In genomic region chr14:23643162-23643561, GRCm38 (mm10) we compare ENCODE assay signal across 26 mouse cellular contexts.
DNase-seq lines count a peak whose midpoint lies in the region; ATAC-seq lines count a peak whose summit lies in the region.
"Had no signal": no experiment of that assay in that cellular context is flagged by ENCODE, and none has a peak within 500 bp of the region (broad histone marks: within the 10 kb centered on the region; RNA-seq: fewer than 3 reads in every experiment).

No protein-coding gene starts in this region.

- 14% methylated on average over 3 of the region's 3 CpGs for WGBS in kidney, embryonic 15.5 days

- H3K4me3 ChIP-seq in kidney, embryonic 15.5 days (replicated peaks) = no peak overlapping the region
- H3K4me3 ChIP-seq: embryonic facial prominence, embryonic 15.5 days; forebrain, embryonic 15.5 days; heart, embryonic 13.5 days; limb, embryonic 13.5 days; liver, embryonic 13.5 days; midbrain, embryonic 13.5 days had no signal

- no peaks in the 10 kb centered on the region for H3K36me3 ChIP-seq in kidney, embryonic 15.5 days
- H3K36me3 ChIP-seq: embryonic facial prominence, embryonic 15.5 days; forebrain, embryonic 15.5 days; heart, embryonic 13.5 days; limb, embryonic 13.5 days; liver, embryonic 13.5 days; midbrain, embryonic 13.5 days had no signal

- peak; percentile 86 for ATAC-seq in kidney, embryonic 15.5 days (replicated peaks; ENCODE audit: low FRiP score)
- ATAC-seq: CD4-positive, CD25-positive, alpha-beta regulatory T cell, adult 4 months; forebrain, embryonic 15.5 days; inflammation-experienced regulatory T-cells, adult 6 months; midbrain, embryonic 13.5 days had no signal

- 0 out of 2 replicates have a peak, but pooled peaks cover 5% of the 10 kb centered on the region for H3K27me3 ChIP-seq in kidney, embryonic 15.5 days
- H3K27me3 ChIP-seq: embryonic facial prominence, embryonic 15.5 days; forebrain, embryonic 15.5 days; limb, embryonic 13.5 days; liver, embryonic 13.5 days; midbrain, embryonic 13.5 days had no signal

- no peak overlapping the region for H3K4me2 ChIP-seq in kidney, embryonic 15.5 days
- H3K4me2 ChIP-seq: embryonic facial prominence, embryonic 15.5 days; forebrain, embryonic 15.5 days; heart, embryonic 13.5 days; limb, embryonic 13.5 days; liver, embryonic 13.5 days; midbrain, embryonic 13.5 days had no signal

- no peak overlapping the region for H3K9ac ChIP-seq in kidney, embryonic 15.5 days
- H3K9ac ChIP-seq: embryonic facial prominence, embryonic 15.5 days; forebrain, embryonic 15.5 days; heart, embryonic 13.5 days; limb, embryonic 13.5 days; liver, embryonic 13.5 days; midbrain, embryonic 13.5 days had no signal

- H3K9me3 ChIP-seq in kidney, embryonic 15.5 days (replicated peaks) = no peaks in the 10 kb centered on the region
- H3K9me3 ChIP-seq: embryonic facial prominence, embryonic 15.5 days; forebrain, embryonic 15.5 days; heart, embryonic 13.5 days; limb, embryonic 13.5 days; liver, embryonic 13.5 days; midbrain, embryonic 13.5 days had no signal

- H3K4me1 ChIP-seq in kidney, embryonic 15.5 days = peaks cover 15% of the 10 kb centered on the region; the same call in 1 of the 2 replicates
- H3K4me1 ChIP-seq: embryonic facial prominence, embryonic 15.5 days; forebrain, embryonic 15.5 days; heart, embryonic 13.5 days; liver, embryonic 13.5 days had no signal

- peak; percentile 20 for DNase-seq in adrenal gland, adult 8-10 months
- no peak for DNase-seq in adrenal gland, postnatal 25 days
- DNase-seq in kidney, adult 18-20 months = no peak
- DNase-seq in adrenal gland, postnatal 36 days = peak; percentile 15 to 21
- DNase-seq in hindlimb bud, embryonic 11.5 days (ENCODE audit: extremely low spot score, low read depth, low spot score) = peak; percentile 20
- no peak for DNase-seq in liver
- DNase-seq: cerebellum, adult 11-12 months; cerebellum, postnatal 10 days; gastrocnemius, postnatal 14 days; heart, adult 18-20 months; heart, postnatal 14 days; kidney, adult 8-10 months; liver, embryonic 13.5 days; lung, adult 2 months; lung, postnatal 14 days; retina, postnatal 1 day; right cerebral cortex, postnatal 25 days; spleen, adult 18-20 months had no signal

- H3K27ac ChIP-seq in kidney, embryonic 15.5 days = no peak overlapping the region
- H3K27ac ChIP-seq: embryonic facial prominence, embryonic 15.5 days; forebrain, embryonic 15.5 days; heart, embryonic 13.5 days; limb, embryonic 13.5 days; liver, embryonic 13.5 days; midbrain, embryonic 13.5 days had no signal

Comparison
In these comparisons a context has a peak if more than half of its experiments do, and no peak if none do; other contexts are left out.
1. DNase-seq: peak in adrenal gland, adult 8-10 months (single experiment), adrenal gland, postnatal 36 days (2 of 2) and hindlimb bud, embryonic 11.5 days (single experiment); none in adrenal gland, postnatal 25 days (single experiment), kidney, adult 18-20 months (single experiment) and liver (single experiment).